Mouse (Mus musculus) MEL (cell line): ENCODE results near the gene Rwdd3. TPM values are rescaled to one million over a fixed set of nuclear protein-coding genes. Genes with fewer than 3 reads are reported as not detected.

Experiments used
- DNase-seq: peaks from one replicate; pipeline ENCODE4 v3.0.0; 2011; ENCODE audit warnings: low read depth, low spot score
- H3K27ac ChIP-seq: 2 replicates; pipeline ENCODE4 v1.5.1; 2012; ENCODE audit warnings: low read depth, mild to moderate bottlenecking, control low read depth, low read length, moderate library complexity; ENCODE audit not compliant: control insufficient read depth
- H3K27me3 ChIP-seq, 2 experiments: fragments of 150-350 bp in 1 of 2; sonication (generic) in 1 of 2; 2 replicates each; pipeline ENCODE4 v1.6.1; 2012; ENCODE audit warnings: low read length in 2 of 2, mild to moderate bottlenecking in 2 of 2, improper control_type of control experiment in 1 of 2, moderate library complexity in 1 of 2; ENCODE audit not compliant: insufficient read depth in 2 of 2, control insufficient read depth in 1 of 2
- H3K36me3 ChIP-seq, 2 experiments: 2 replicates each; pipeline ENCODE4 v1.6.1; 2012 to 2014; ENCODE audit warnings: low read length in 2 of 2, improper control_type of control experiment in 1 of 2, inconsistent platforms in 1 of 2, mild to moderate bottlenecking in 1 of 2; ENCODE audit not compliant: insufficient read depth in 2 of 2, control insufficient read depth in 1 of 2
- H3K4me1 ChIP-seq, 2 experiments: fragments of 150-350 bp in 1 of 2; sonication (generic) in 1 of 2; 2 replicates each; pipeline ENCODE4 v1.6.1; 2012; ENCODE audit warnings: low read length in 2 of 2, improper control_type of control experiment in 1 of 2, mild to moderate bottlenecking in 1 of 2; ENCODE audit not compliant: insufficient read depth in 2 of 2, control insufficient read depth in 1 of 2
- H3K4me3 ChIP-seq, 2 experiments: fragments of 150-350 bp in 1 of 2; sonication (generic) in 1 of 2; 2 replicates each; pipeline ENCODE4 v1.5.1; 2012; ENCODE audit warnings: low read depth in 2 of 2, low read length in 2 of 2, mild to moderate bottlenecking in 2 of 2, moderate library complexity in 2 of 2, control low read depth in 1 of 2, improper control_type of control experiment in 1 of 2; ENCODE audit not compliant: control insufficient read depth in 1 of 2, insufficient read depth in 1 of 2
- H3K79me2 ChIP-seq: 2 replicates; pipeline ENCODE4 v1.6.1; 2012; ENCODE audit warnings: mild to moderate bottlenecking, low read length, moderate library complexity; ENCODE audit not compliant: control insufficient read depth, poor library complexity, insufficient read depth
- H3K9ac ChIP-seq: 2 replicates; pipeline ENCODE4 v1.6.1; 2012; ENCODE audit warnings: low read depth, mild to moderate bottlenecking, control low read depth, low read length, moderate library complexity; ENCODE audit not compliant: control insufficient read depth, poor library complexity, severe bottlenecking
- H3K9me3 ChIP-seq: fragments of 150-350 bp; sonication (generic); replicated peaks from 2 replicates; pipeline ENCODE4 v1.6.1; 2012; ENCODE audit warnings: mild to moderate bottlenecking, low read length, improper control_type of control experiment, moderate library complexity; ENCODE audit not compliant: insufficient read depth
- CTCF ChIP-seq, 3 experiments: IDR thresholded peaks in 2 of 3; conservative IDR thresholded peaks in 1 of 3; 2 replicates each; pipeline ENCODE4 v1.5.1; 2011 to 2012; ENCODE audit warnings: low read length in 3 of 3, low read depth in 2 of 3, mild to moderate bottlenecking in 2 of 3, improper control_type of control experiment in 1 of 3, inconsistent platforms in 1 of 3, mixed read lengths in 1 of 3, moderate library complexity in 1 of 3; ENCODE audit not compliant: control insufficient read depth in 1 of 3, insufficient read depth in 1 of 3, poor library complexity in 1 of 3, severe bottlenecking in 1 of 3
- ELF1 ChIP-seq: IDR thresholded peaks from 2 replicates; pipeline ENCODE4 v1.6.1; 2014; ENCODE audit warnings: low read depth, mild to moderate bottlenecking, inconsistent platforms, low read length, improper control_type of control experiment, moderate library complexity
- EP300 ChIP-seq, 2 experiments: IDR thresholded peaks; 2 replicates each; pipeline ENCODE4 v1.6.1; 2011; ENCODE audit warnings: improper control_type of control experiment in 2 of 2, low read length in 2 of 2, low read depth in 1 of 2, mild to moderate bottlenecking in 1 of 2
- GABPA ChIP-seq: IDR thresholded peaks from 2 replicates; pipeline ENCODE4 v1.6.1; 2012; ENCODE audit warnings: low read depth, mild to moderate bottlenecking, inconsistent platforms, low read length, improper control_type of control experiment, moderate library complexity
- HCFC1 ChIP-seq: IDR thresholded peaks from 2 replicates; pipeline ENCODE4 v1.6.1; 2012; ENCODE audit warnings: low read depth, mild to moderate bottlenecking, inconsistent platforms, low read length, improper control_type of control experiment, moderate library complexity
- KAT2A ChIP-seq: conservative IDR thresholded peaks from 2 replicates; pipeline ENCODE4 v1.6.1; 2012; ENCODE audit warnings: low read depth, low read length, improper control_type of control experiment, inconsistent platforms
- POLR2AphosphoS5 ChIP-seq: IDR thresholded peaks from 2 replicates; pipeline ENCODE4 v1.6.1; 2012; ENCODE audit warnings: low read depth, borderline replicate concordance, mild to moderate bottlenecking, inconsistent platforms, low read length, moderate library complexity, mixed read lengths
- RAD21 ChIP-seq: IDR thresholded peaks from 2 replicates; pipeline ENCODE4 v1.6.1; 2011; ENCODE audit warnings: mild to moderate bottlenecking, low read depth, low read length, improper control_type of control experiment
- SIN3A ChIP-seq: IDR thresholded peaks from 2 replicates; pipeline ENCODE4 v1.6.1; 2012; ENCODE audit warnings: low read length, improper control_type of control experiment, inconsistent platforms
- SMC3 ChIP-seq: IDR thresholded peaks from 2 replicates; pipeline ENCODE4 v1.6.1; 2011; ENCODE audit warnings: low read depth, low read length, improper control_type of control experiment
- TCF12 ChIP-seq: IDR thresholded peaks from 2 replicates; pipeline ENCODE4 v1.6.1; 2014; ENCODE audit warnings: low read depth, mild to moderate bottlenecking, inconsistent platforms, low read length, improper control_type of control experiment, moderate library complexity
- USF2 ChIP-seq, 2 experiments: IDR thresholded peaks; 2 replicates each; pipeline ENCODE4 v1.6.1; 2011 to 2012; ENCODE audit warnings: improper control_type of control experiment in 2 of 2, low read length in 2 of 2, borderline replicate concordance in 1 of 2, inconsistent platforms in 1 of 2, low read depth in 1 of 2, mild to moderate bottlenecking in 1 of 2; ENCODE audit not compliant: insufficient read depth in 1 of 2
- ZC3H11A ChIP-seq: IDR thresholded peaks from 2 replicates; pipeline ENCODE4 v1.6.1; 2012; ENCODE audit warnings: low read depth, mild to moderate bottlenecking, inconsistent platforms, low read length, improper control_type of control experiment
- polyA plus RNA-seq, 2 experiments: library from polyadenylated mRNA; stranded (reverse) in 1 of 2; unstranded in 1 of 2; fragments of >175 nt in 1 of 2; fragments of >200 nt in 1 of 2; gene quantifications; 2 replicates each; pipeline versions ENCODE4 v1.2.1 to v1.2.4; 2012; ENCODE audit warnings: low replicate concordance in 2 of 2, low read depth in 1 of 2; ENCODE audit not compliant: insufficient read length in 2 of 2, insufficient read depth in 1 of 2, missing spikeins in 1 of 2
- total RNA-seq: library from RNA; depleted of rRNA; stranded (reverse); fragments of 300-350 nt; gene quantifications from 2 replicates; pipeline ENCODE4 v1.2.3, GENCODE M21; 2012

The Rwdd3 gene
- total and polyA plus RNA-seq, 3 experiments = 4.2 to 4.8 TPM; not detected in 1

DNA sequence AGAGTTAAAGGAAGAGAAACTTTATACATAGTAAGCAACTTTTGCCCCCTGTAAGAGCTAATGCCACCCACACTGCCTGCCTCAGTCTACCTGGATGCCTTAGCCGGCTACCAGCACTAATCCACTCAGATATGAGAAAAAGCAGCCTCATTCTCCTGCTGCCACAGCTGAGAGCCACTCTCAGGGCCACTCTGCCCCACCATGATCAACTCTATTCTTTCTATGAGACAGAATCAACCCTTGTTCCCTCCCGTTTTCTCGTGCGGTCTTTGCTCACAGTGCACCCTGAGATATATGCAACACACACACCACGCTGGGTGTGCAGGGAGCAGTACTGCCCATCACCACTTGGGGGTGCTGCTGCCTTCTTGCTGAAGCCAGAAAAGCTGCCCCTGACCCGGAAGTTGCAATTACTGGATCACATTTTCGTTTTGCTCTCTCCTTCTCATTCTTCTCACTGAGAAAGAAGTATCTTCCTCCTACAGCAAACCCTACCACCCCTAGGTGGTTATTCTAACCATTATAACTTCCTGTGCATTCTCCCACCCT, 8.2 kb downstream of the Rwdd3 start:
- no peak overlapping the region for H3K27ac ChIP-seq
- TF ChIP-seq POLR2AphosphoS5 (no peak), TCF12 (no peak), CTCF (IDR thresholded peaks at IDR 0.05 in 2 of 3, conservative IDR thresholded peaks at IDR 0.05 in 1 of 3; ENCODE audit: control insufficient read depth in 1 of 3, insufficient read depth in 1 of 3, low read depth in 2 of 3, low read length in 3 of 3, poor library complexity in 1 of 3, severe bottlenecking in 1 of 3) (peak; percentile 91 to 94 (median 92)), SIN3A (0 out of 2 replicates have a peak, but pooled peaks have one; percentile 18), SMC3 (peak; percentile 69), ELF1 (peak; percentile 91), EP300 (IDR thresholded peaks at IDR 0.05; ENCODE audit: low read depth in 1 of 2, low read length in 2 of 2) (no peak), ZC3H11A (peak; percentile 42; the same call in 1 of the 2 replicates), RAD21 (peak; percentile 80), GABPA (no peak), HCFC1 (0 out of 2 replicates have a peak, but pooled peaks have one; percentile 32), USF2 (IDR thresholded peaks at IDR 0.05; ENCODE audit: borderline replicate concordance in 1 of 2, insufficient read depth in 1 of 2, low read depth in 1 of 2, low read length in 2 of 2) (no peak)
- TF ChIP-seq, all 39 proteins: peak for 7
- H3K27me3 ChIP-seq = no peaks in the 10 kb centered on the region
- DNase-seq = peak; percentile 87
- no peaks in the 10 kb centered on the region for H3K79me2 ChIP-seq
- H3K4me1 ChIP-seq = peaks cover 0 to 10% of the 10 kb centered on the region in 2 experiments; a peak in 2 of 4 replicates
- H3K36me3 ChIP-seq = peaks cover 0 to 2% of the 10 kb centered on the region in 2 experiments; a peak in 1 of 4 replicates
- no peaks in the 10 kb centered on the region for H3K9me3 ChIP-seq
- H3K9ac ChIP-seq = peak overlapping the region; percentile 45
- H3K4me3 ChIP-seq = no peak overlapping the region

- no peak overlapping the region for H3K4me3 ChIP-seq
- no peaks in the 10 kb centered on the region for H3K9me3 ChIP-seq
- no peak overlapping the region for H3K27ac ChIP-seq
- no peak overlapping the region for H3K9ac ChIP-seq
- no peaks in the 10 kb centered on the region for H3K79me2 ChIP-seq
- no peaks in the 10 kb centered on the region for H3K27me3 ChIP-seq
- H3K4me1 ChIP-seq = peaks cover 0 to 10% of the 10 kb centered on the region in 2 experiments; a peak in 2 of 4 replicates
- TF ChIP-seq CTCF (IDR thresholded peaks at IDR 0.05 in 2 of 3, conservative IDR thresholded peaks at IDR 0.05 in 1 of 3; ENCODE audit: control insufficient read depth in 1 of 3, insufficient read depth in 1 of 3, low read depth in 2 of 3, low read length in 3 of 3, poor library complexity in 1 of 3, severe bottlenecking in 1 of 3) (peak; percentile 55 to 69 (median 65)), KAT2A (no peak)
- peak; percentile 75 for DNase-seq
- peaks cover 0 to 2% of the 10 kb centered on the region in 2 experiments; a peak in 1 of 4 replicates for H3K36me3 ChIP-seq
Observed at GRCm38 (mm10) chr3:121161661-121162060, 9.8 kb downstream of the Rwdd3 start.
